Mouse (Mus musculus): ENCODE results near the gene Gm39115. TPM values are rescaled to one million over a fixed set of nuclear protein-coding genes. Genes with fewer than 3 reads are reported as not detected.

The Gm39115 gene
- total and polyA plus RNA-seq, 3 experiments: not detected

DNA sequence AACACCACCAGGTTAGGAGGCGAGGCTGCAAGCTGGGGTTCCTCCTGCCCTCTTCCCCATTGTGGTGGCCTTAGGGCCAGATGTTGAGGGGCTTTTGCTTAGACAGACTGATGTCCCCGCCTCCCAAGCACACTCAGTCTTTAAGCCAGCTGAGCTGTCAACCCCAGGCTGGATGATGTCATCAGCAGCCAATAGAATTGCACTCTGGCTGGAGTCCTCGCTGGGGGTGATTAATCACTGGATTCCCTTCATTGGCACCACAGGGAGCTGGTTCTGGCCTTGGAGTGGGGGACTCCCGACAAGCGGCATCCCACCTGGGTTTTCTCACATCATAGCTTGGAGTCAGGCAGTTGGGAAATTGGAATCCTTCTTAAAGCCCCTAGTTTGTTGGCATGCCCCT is 46.9 kb downstream of the Gm39115 start:
- Histone ChIP-seq H3K4me3 (ENCODE audit: control insufficient read depth in 1 of 2, insufficient read depth in 1 of 2, low read depth in 2 of 2, low read length in 2 of 2) (no peak overlapping the region), H3K27ac (ENCODE audit: control insufficient read depth, low read depth, low read length) (no peak overlapping the region), H3K27me3 (ENCODE audit: control insufficient read depth in 1 of 2, insufficient read depth in 2 of 2, low read length in 2 of 2) (peaks cover 2 to 3% of the 10 kb centered on the region in 2 experiments)

DNA sequence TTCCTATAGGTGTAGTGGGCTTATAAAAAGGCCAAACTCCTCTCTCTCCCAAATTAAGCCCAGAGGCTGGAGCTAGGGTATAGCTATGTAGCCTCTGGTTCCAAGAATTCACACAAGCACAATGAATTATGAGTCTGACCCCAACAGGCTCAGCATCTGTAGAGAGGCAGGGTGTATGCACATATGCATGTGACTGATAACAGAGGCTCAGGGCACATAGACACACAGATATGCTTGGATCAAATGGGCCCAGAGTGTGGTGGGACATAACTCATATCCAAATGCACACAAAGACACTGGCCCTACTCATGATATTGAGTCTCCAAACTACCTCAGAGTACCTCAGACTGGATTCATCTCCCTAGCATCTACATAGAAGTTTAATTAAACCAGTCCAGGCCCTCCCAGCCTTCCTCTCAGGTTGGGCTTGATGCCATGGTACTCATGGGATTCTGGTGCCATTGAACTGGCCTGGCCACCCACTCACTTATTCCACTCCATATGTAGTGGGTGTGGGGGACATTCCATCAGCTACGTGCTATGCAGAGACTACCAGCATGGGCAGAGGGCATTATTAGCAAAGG is 48.7 kb downstream of the Gm39115 start:
- H3K79me2 ChIP-seq (ENCODE audit: control insufficient read depth, insufficient read depth, low read length, poor library complexity): no peaks in the 10 kb centered on the region
- no peaks in the 10 kb centered on the region for H3K27me3 ChIP-seq (ENCODE audit: control insufficient read depth in 1 of 2, insufficient read depth in 2 of 2, low read length in 2 of 2)
- DNase-seq (ENCODE audit: low read depth, low spot score): peak; percentile 81
- no peak overlapping the region for H3K4me3 ChIP-seq (ENCODE audit: control insufficient read depth in 1 of 2, insufficient read depth in 1 of 2, low read depth in 2 of 2, low read length in 2 of 2)
- 0 out of 2 replicates have a peak overlapping the region, but pooled peaks have one; percentile 6 for H3K9ac ChIP-seq (ENCODE audit: control insufficient read depth, low read depth, low read length, poor library complexity, severe bottlenecking)
- H3K36me3 ChIP-seq (ENCODE audit: control insufficient read depth in 1 of 2, insufficient read depth in 2 of 2, low read length in 2 of 2): peaks cover 0 to 23% of the 10 kb centered on the region in 2 experiments; a peak in 2 of 4 replicates
- peak overlapping the region; percentile 73 for H3K27ac ChIP-seq (ENCODE audit: control insufficient read depth, low read depth, low read length)
- TF ChIP-seq TAL1 (IDR thresholded peaks at IDR 0.05; ENCODE audit: low read length): peak; percentile 92
- no peak for TF ChIP-seq ELF1 (IDR thresholded peaks at IDR 0.05; ENCODE audit: low read depth, low read length)
- TF ChIP-seq GATA1 (IDR thresholded peaks at IDR 0.05; ENCODE audit: low read depth, low read length): peak; percentile 92
- no peak for TF ChIP-seq ZKSCAN1 (IDR thresholded peaks at IDR 0.05; ENCODE audit: low read depth, low read length)
- peak; percentile 86 to 89 for TF ChIP-seq EP300 (IDR thresholded peaks at IDR 0.05; ENCODE audit: low read depth in 1 of 2, low read length in 2 of 2)
- TF ChIP-seq TCF12 (IDR thresholded peaks at IDR 0.05; ENCODE audit: low read depth, low read length): peak; percentile 94
- no peak for TF ChIP-seq KAT2A (conservative IDR thresholded peaks at IDR 0.05; ENCODE audit: low read depth, low read length)
- no peak for TF ChIP-seq MYB (IDR thresholded peaks at IDR 0.05; ENCODE audit: low read depth, low read length)
- TF ChIP-seq RCOR1 (IDR thresholded peaks at IDR 0.05; ENCODE audit: low read depth, low read length): peak; percentile 60
- TF ChIP-seq MAFK (IDR thresholded peaks at IDR 0.05; ENCODE audit: borderline replicate concordance, low read depth, low read length): 0 out of 2 replicates have a peak, but pooled peaks have one; percentile 38
- TF ChIP-seq ETS1 (IDR thresholded peaks at IDR 0.05; ENCODE audit: low read depth, low read length): peak; percentile 78
- peak; percentile 37; the same call in 1 of the 2 replicates for TF ChIP-seq MXI1 (IDR thresholded peaks at IDR 0.05; ENCODE audit: low read depth, low read length)
- 0 out of 2 replicates have a peak, but pooled peaks have one; percentile 20 for TF ChIP-seq MYC (IDR thresholded peaks at IDR 0.05; ENCODE audit: low read depth, low read length)
- no peak for TF ChIP-seq POLR2AphosphoS2 (IDR thresholded peaks at IDR 0.05; ENCODE audit: low read length)
- peaks cover 27 to 41% of the 10 kb centered on the region in 2 experiments for H3K4me1 ChIP-seq (ENCODE audit: control insufficient read depth in 1 of 2, insufficient read depth in 2 of 2, low read length in 2 of 2)
- H3K9me3 ChIP-seq (replicated peaks; ENCODE audit: insufficient read depth, low read length): no peaks in the 10 kb centered on the region

More for the DNA sequence above, 46.9 kb downstream of the Gm39115 start:
- Histone ChIP-seq H3K9me3 (replicated peaks; ENCODE audit: insufficient read depth, low read length) (no peaks in the 10 kb centered on the region), H3K4me1 (ENCODE audit: control insufficient read depth in 1 of 2, insufficient read depth in 2 of 2, low read length in 2 of 2) (peaks cover 27 to 41% of the 10 kb centered on the region in 2 experiments), H3K36me3 (ENCODE audit: control insufficient read depth in 1 of 2, insufficient read depth in 2 of 2, low read length in 2 of 2) (peaks cover 0 to 23% of the 10 kb centered on the region in 2 experiments; a peak in 2 of 4 replicates), H3K9ac (ENCODE audit: control insufficient read depth, low read depth, low read length, poor library complexity, severe bottlenecking) (no peak overlapping the region), H3K79me2 (ENCODE audit: control insufficient read depth, insufficient read depth, low read length, poor library complexity) (no peaks in the 10 kb centered on the region)
- peak; percentile 26 for DNase-seq (ENCODE audit: low read depth, low spot score)
- TF ChIP-seq UBTF (IDR thresholded peaks at IDR 0.05; ENCODE audit: borderline replicate concordance, insufficient read depth, low read depth, low read length) (no peak), CHD1 (IDR thresholded peaks at IDR 0.05; ENCODE audit: low read depth, low read length) (no peak), ETS1 (IDR thresholded peaks at IDR 0.05; ENCODE audit: low read depth, low read length) (peak; percentile 38), MAZ (IDR thresholded peaks at IDR 0.05; ENCODE audit: low read depth, low read length) (no peak), USF2 (IDR thresholded peaks at IDR 0.05; ENCODE audit: borderline replicate concordance in 1 of 2, insufficient read depth in 1 of 2, low read depth in 1 of 2, low read length in 2 of 2) (no peak), GATA1 (IDR thresholded peaks at IDR 0.05; ENCODE audit: low read depth, low read length) (no peak), SIN3A (IDR thresholded peaks at IDR 0.05; ENCODE audit: low read length) (0 out of 2 replicates have a peak, but pooled peaks have one; percentile 21), NELFE (IDR thresholded peaks at IDR 0.05; ENCODE audit: low read depth, low read length) (no peak)

All from MEL (cell line).